Mouse (Mus musculus): ENCODE measurements around the gene Slc25a20.

DNA sequence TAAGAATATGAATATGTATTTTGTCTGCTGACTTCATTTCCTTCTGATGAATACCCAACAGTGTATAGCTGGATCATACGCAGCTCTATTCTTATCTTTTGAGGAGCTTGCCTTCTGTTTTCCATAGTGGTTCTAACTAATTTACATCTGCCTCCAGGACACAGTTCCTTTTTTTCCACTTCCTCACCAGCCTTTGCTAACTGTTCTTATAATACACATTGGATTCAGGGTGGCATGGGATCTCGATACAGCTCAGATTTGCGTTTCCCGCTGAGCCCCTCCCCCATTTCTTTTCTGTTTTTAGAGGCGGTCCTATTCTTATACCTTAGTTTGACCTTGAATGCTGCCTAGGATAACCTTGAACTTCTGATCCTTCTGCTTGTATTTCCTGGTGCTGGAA is 64.2 kb downstream of the Slc25a20 start:
- TF ChIP-seq POLR2A (IDR thresholded peaks at IDR 0.05; ENCODE audit: extremely low read depth, insufficient read depth, low read length) (no peak), CTCF (IDR thresholded peaks at IDR 0.05; ENCODE audit: extremely low read depth, insufficient read depth, low read length) (no peak)
